Mouse (Mus musculus): ENCODE measurements around the gene Tbc1d25.

Gene Tbc1d25

DNA sequence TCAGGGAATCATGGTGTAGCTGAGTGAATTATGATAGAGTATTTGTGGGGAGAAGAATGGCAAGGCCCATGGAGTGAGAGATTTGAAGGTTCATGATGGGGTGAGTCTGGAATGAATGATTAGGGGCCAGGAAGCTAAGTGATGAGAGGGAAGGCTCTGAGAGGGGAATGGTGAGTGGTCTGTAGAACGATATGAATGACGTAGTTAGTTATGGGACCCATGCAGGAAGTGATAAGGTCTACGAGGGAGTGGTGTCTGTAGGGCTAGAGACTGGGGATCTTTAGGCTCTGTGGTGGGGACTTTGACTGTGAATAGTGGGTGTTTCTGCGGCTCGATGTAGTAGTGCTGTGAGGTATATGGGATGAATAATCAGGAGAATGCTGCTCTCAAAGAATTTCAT is 3.7 kb upstream of the Tbc1d25 start:
- DNase-seq (ENCODE audit: low spot score in 2 of 2), result no peak

DNA sequence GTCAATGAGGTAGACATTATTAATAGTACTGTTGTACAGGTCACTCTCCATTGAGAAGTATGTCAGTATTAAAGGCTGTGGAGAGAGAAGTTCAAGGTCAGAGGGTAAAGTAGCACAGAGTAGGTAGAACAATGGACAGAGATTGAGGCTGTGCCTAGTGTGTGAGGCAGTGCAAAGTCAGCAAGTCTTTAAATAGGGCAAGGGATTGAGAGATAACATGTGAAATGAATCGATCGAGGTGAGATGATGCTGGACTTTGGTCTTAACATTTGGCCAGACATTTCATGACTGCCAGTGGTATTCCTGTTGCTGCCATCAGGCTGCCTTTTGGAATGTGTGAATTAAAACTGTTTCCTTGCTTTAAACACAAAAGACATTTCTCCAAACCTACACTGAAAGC is 2.9 kb upstream of the Tbc1d25 start:
- no peak for DNase-seq (ENCODE audit: low spot score in 2 of 2)

DNA sequence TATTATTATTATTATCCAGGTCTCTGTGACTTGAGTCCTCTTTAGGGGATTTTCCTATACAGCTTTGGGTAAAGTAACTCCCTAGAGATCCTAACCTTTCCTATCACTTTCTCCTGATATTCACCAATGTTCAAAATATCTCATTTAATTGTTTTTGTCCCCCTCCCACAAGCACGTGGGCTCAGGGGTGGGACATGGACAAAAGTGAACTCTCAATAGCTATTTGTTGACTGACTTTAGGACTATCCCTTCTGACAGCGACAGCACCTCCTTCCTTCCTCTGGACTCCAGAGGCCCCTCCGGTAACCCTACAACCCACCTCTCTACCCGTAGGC is 845 bp downstream of the Tbc1d25 start:
- no peak for DNase-seq (ENCODE audit: low spot score in 2 of 2)

DNA sequence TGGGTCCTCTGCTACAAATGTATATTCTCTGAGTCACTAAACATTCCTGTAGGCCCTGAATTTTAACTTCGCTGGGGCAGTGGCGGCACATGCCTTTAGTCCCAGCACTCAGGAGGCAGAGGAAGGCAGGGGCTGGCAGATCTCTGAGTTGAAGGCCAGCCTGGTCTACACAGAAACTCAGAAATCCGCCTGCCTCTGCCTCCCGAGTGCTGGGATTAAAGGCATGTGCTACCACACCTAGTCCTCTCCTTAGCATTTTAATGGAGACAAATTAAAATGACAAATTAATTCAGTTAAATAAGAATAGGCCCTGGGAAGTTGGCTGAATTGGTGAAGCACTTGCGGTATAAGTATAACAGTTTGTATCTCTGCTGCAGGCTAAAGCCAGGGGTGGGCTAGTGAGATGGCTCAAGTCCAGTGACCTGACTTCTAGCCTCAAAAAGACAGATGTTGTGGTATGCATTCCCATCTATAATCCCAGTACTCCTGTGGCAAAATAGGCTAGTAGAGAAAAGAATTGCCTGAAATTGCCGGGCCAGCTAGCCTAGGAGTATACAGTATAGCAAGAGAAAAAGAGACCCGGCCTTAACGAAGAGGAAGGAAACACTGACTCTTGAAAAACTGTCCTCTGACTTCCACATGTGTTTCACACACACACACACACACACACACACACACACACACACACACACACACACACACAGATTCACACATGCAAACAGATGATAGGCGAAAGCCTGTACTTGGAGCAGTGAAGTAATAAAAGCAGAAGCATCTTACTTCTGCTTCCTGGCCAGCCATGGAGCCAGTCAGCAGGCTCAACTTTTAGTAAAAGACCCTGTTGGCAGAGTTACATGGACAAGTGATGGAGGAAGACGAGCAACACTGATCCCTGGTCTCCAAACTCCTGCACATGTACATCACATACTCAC is 8.0 kb downstream of the Tbc1d25 start:
- peak in 1 of 2 experiments; percentile 4 for DNase-seq (ENCODE audit: low spot score in 2 of 2)

DNA sequence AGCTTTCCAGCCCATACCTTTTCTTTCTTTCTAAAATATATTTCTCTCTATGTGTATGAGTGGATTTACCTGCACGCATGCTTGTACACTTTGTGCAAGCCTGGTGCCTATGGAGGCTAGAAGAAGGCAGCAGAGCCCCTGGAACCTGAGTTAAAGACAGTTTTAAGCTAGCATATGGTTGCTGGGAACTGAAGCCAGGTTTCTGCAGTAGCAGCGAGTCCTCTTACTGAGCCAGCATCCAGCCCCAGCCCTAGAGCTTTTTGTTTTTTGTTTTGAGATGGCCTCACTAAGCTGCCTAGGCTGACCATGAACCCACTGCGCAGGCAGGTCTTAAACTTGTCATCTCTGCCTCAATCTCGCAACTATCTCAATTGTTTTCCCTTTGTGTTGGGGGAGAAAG is 11.5 kb downstream of the Tbc1d25 start:
- no peak for DNase-seq (ENCODE audit: low spot score in 2 of 2)

DNA sequence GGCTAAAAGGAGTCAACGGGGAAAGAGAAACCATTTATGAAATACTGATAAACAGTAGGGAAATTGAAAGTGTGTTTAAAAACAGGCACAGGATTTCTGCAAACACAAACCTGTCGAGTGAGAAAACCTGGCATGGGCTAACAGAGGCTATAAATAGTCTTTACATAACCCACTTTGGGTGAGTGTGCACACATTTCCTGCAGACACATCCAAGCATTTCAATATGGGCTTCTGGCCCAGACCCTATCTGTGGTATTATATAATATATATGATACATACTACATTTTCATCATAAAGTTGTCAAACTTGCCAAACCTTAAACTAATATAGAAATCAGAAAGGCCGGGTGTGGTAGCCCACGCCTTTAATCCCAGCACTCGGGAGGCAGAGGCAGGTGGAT is 12.9 kb downstream of the Tbc1d25 start:
- DNase-seq (ENCODE audit: low spot score in 2 of 2), result no peak

DNA sequence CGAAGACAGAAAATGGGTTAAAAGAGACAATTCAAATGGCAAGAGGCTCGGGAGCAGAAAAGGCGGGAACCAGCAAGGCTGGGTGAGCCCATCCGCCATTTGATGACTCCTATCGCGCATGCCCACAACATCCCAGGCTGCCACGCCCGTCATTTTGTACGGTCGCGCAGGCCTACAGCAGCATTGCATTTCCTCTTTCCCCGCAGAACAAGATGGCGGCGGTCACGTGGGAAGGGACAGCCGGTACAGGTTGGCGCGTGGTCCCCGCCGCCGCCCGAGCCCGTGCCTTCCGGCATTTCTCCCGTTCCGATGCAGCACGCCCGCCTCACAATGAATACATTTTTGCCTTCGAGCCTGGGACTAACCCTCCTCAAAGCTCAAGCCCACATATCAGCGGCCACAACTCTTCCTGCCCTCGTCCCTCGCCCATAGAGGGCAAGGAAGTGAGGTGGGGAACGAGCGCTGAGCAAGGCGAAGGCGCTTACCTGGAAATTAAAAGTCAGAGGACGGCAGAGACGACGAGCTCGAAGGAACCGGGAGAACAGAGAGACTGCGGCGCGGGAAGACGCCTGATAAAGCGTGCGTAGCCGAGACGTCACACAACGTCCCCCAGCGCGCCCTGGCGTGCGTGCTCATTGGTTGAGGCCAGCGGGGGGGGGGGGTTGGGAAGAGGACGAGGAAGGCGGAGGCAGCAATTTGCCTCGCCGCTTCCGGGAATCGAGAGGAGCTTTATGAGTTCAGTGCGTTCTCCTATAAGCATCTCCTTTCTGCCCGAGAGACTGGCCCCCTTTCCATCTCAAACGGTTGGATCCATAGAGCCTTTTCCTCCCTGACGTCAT is 30.6 kb downstream of the Tbc1d25 start, which contains the start of gene Rbm3:
Gene Rbm3 (minus strand): TSS at position 728 of the 839 bp plus-strand sequence.
- DNase-seq (ENCODE audit: low spot score in 2 of 2), result peak; percentile 73 to 80

DNA sequence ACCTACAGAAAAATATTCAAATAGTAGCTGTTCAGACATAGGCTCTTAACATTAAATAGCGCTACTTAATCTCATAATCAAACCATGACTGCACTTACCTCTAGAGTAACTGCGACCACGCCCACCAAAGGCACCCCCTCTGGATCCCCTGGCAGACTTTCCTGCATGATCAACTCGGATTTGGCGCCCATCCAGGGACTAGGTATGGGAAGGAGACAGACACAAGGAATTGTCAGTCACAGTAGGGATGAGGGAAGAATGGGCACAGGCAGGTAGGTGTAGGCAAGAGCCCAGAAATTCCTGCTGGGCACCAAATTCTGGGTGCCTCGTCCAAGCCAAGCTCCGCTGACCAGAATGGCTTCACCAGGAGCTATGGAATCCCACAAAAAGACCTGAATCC is 32.2 kb downstream of the Tbc1d25 start:
- no peak for DNase-seq (ENCODE audit: low spot score in 2 of 2)

DNA sequence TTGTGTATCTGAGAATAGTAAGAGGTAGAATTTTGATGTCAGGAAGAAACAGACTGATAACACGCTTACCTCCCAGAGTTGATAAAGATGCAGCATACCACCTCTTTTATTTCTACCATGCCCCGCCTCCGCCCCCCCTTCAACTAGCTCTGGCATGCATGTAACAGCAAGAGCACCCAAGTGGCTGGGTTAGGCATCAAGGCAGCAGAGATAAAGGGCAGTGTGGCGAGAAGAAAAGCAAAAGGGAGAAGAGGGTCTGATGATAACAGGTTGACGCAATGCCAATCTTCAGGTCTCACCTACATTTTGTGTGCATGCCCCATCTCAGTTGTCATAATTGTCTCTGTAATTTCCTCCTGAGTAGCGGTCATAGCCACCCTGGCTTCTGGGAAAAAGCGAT is 33.0 kb downstream of the Tbc1d25 start:
- no peak for DNase-seq (ENCODE audit: low spot score in 2 of 2)

DNA sequence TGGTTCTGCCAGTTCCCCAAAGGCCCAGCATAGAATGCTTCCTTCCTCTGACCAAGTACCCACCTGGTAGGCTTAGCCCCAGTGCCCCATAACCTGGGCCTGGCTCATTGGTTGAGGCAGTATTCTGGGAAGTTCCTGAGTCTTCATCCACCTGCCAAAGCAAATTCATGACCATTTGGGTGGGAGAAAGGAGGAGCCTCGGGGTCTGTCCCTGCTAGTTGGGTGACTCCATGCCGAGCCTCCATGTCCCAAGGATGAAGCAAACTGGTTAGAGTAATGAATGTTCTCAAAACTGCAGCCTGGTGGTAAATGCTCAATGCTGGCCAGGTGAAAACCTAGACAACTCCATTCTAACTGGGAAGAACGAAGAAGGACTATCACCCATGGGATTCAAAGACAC is 34.9 kb downstream of the Tbc1d25 start:
- no peak for DNase-seq (ENCODE audit: low spot score in 2 of 2)

DNA sequence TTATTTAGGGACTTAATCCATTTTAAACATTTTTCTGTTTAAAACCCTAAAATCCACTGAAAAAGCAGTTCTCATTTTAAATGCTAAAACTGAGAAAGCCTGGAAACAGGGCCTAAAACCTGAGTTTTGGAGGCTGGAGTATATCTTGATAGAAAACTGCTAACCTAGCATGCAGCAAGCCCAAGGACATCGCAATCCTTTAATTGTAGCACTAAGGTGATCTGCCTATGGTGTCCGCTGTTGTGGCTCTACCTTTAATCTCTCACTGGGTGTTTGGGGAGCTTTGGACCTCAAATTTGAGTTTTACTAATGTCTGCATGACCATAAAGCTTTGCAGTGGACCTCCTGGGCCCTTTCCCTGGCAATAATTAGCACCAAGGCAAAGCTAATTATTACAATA is 35.5 kb downstream of the Tbc1d25 start:
- DNase-seq (ENCODE audit: low spot score in 2 of 2), result no peak

DNA sequence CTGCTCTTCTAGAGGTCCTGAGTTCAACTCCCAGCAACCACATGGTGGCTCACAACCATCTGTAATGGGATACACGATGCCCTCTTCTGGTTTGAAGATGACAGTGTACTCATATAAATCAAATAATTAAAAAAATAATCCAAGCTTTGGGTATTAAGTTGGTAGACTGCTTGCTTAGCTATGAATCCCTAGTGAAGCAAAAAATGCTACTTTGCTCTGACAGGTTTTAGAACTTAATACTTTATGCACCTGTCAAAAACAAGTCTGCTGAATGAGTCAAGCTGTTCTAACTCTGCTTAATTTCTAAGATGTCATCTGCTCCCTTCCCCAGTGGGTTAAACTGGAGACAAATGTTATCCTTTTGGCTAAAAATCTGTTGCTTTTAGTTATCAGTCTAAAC is 36.5 kb downstream of the Tbc1d25 start:
- no peak for DNase-seq (ENCODE audit: low spot score in 2 of 2)

DNA sequence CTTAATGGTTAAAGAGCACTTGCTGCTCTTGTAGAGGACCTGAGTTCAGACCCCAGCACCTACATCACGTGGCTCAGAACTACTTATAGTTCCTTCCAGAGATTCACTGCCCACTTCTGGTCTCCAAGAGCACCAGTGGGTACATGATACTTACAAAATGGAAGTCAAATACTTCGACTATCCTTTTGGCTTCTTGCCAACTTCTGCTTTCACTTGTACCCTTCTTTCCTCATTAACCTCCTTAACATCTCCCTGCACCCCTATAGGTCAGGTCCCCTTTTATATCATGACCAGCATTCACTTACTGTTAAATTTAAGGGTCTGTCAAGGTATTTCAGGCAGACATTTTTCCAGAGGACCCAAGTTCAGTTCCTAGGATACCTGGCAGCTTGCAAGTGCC is 40.1 kb downstream of the Tbc1d25 start:
- no peak for DNase-seq (ENCODE audit: low spot score in 2 of 2)

DNA sequence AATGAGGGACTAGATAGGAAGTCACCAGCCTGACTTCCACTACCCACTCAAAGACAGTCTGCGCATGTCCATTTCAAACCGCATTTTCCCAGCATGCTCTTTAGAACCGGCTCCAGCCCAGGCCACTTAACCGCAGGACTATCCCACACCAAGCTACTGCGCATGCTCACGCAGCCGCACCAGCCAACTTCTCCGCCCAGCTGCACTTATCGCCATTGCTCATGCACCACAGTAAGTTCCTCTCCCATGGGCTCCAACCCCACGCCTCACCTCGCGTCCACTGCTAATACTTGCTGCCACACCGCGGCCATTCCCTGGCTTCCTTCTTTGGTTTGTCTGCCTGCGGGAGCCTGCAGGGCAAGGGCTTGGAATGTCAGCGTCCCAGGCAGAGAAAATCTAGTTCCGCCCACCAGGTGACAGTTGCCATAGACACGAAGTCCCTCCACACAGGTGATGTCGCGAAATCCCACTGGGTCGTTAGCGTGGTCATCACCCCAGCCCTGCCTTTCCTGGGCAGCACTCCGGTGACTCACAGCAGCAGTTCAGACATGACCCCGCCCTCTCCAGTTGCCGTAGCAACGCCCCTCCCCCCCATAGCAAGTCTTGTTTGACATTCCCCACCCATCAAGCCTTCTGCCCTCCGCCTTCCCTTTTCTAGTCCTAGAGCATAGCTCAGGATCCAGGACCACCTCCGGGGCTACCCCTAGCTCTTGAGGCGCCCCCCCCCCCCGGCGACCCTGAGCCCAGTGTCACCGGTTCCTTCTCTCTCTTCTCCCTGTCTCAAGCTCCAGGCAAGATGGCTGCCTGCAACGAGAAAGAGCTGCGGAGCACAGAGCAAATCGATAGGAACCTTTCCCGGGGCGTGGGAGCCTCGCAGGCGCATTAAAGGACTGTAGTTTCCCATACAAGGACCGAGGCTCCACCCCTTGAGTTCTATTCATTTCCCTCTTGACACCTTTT is 43.7 kb downstream of the Tbc1d25 start, which contains the start of gene Wdr13:
Gene Wdr13 (minus strand): TSS at position 876 of the 960 bp plus-strand sequence.
- peak; percentile 78 to 81 for DNase-seq (ENCODE audit: low spot score in 2 of 2)

DNA sequence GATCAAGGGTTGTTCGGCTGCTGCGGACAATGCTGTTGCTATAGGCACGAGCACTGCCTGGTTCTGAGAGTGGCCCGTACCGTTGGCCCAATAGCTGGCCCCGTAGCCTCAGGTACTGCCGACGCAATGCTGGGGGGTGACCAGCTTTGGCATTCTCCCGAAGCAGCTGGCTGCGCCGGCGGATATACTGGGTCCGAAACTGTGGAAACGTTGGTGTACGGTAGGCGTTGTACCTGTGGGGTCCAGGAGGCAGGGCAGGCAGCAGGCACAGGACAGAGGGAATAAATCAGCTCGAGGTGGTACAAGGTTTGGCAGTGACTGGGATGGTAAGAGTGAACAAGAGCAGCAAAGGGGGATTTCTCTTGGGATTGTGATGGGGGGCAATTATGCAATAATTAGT is 44.6 kb downstream of the Tbc1d25 start:
- DNase-seq (ENCODE audit: low spot score in 2 of 2), result no peak

DNA sequence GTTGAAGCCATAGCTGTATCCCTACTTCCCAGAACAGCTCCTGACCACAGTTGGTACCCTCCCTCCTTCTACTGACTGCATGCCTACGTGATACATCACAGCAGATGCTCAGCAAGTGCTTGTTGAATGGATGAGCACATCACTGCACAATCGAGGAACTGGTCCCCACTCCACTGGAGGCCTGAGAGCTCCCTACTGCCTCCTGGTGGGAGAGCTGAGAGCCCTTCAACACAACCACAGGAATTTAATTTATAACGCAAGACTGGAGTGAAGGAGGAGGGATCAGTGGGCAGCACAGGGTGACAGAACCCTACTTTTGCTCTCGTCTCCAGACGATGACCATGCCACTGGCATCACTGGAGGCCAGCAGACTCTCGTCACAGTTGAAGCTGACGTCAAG is 50.7 kb downstream of the Tbc1d25 start:
- DNase-seq (ENCODE audit: low spot score in 2 of 2), result no peak

DNA sequence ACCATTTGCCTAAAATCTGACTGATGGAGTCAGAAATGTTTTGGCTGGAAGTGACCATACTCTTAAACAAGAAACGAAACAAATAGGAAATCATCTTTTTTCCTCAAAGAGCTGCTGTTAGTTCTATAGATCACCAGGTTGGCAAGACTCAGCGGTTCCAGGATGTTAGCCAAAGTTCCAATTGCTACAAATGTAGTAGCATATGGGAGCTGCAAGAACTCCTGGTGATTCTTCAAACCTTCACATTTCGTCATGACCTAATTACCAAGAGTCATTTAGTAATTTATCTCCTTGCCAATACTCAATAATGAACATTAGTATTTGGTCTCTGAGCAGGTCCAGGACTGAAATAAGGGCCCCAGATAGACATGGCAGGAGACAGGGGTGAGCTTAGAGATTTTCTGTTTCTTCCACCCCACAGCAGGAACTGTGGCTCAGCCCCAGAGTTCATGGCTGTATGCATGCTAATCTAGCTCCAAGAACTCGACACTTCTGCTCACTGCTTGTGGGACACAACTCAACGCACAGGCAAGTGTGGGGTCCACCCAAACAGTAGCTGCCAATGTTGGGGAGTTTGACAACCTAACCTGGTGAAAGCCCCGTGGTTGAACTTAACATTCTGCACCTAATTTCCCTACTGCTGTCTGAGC is 52.0 kb downstream of the Tbc1d25 start:
- DNase-seq (ENCODE audit: low spot score in 2 of 2), result no peak

DNA sequence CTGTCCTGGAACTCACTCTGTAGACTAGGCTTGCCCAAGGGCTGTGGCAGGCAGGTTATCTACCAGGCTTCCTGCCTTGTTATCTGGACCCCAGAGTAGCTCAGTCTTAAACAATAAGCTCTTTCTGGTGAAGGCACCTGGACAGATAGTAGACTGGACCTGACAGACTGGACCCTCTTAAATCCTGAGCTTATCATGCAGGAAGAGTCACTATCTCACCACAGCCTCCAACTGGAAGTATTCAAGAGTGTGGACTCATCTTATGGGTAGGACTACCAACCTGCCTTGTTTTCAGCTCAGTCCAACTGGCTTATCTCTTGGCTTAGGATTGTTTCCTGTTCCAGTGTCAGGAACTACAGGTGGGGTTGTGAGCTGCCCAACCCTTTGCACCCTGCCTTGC is 58.7 kb downstream of the Tbc1d25 start:
- DNase-seq (ENCODE audit: low spot score in 2 of 2), result no peak

DNA sequence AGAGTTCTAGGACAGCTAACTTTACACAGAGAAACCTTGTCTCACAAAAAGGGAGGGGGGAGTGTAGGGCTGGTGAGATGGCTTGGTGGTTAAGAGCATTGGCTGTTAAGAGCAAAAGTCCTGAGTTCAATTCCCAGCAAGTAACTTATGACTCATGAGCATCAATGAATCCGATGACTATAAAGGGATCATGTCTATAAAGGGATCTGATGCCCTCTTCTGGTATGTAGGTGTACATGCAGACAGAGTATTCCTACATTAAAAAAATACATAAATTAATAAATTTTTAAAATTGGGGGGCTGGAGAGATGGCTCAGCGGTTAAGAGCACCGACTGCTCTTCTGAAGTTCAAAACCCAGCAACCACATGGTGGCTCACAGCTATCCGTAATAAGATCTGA is 60.7 kb downstream of the Tbc1d25 start:
- no peak for DNase-seq (ENCODE audit: low spot score in 2 of 2)

DNA sequence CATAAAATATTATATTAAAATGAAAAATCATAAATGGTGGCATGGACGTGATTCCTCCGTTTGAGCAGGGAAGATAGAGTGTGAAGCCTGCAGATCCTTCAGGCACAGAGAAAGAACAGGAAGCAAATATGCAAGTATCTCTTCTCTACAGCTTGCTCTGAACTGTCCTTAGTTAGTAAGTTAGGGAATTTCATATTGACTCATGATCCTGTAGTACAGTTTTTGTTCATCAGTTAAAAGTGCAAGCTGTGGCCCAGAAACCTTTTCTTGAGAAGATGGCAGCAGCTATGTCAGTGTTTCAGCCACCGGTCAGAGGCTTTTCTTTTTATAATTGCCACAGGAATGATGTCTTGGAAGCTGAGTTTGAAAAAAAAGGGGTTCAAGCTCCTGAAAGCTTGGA is 71.0 kb downstream of the Tbc1d25 start:
- DNase-seq (ENCODE audit: low spot score in 2 of 2), result no peak

Data from spleen, postnatal 14 days (tissue).